Mouse (Mus musculus) layer of hippocampus, postnatal 10 days (tissue): ENCODE measurements around the gene Asb7. TPM values are rescaled to one million over a fixed set of nuclear protein-coding genes. Genes with fewer than 3 reads are reported as not detected.

ENCODE experiments used
- DNase-seq, 2 experiments: peaks; one replicate each; pipeline ENCODE4 v3.0.0; 2021; ENCODE audit warnings: low spot score in 2 of 2
- long read RNA-seq: library from polyadenylated mRNA; stranded (forward); transcript quantifications from one replicate; pipeline ENCODE4 v2.0.0, GENCODE M21; 2023
- total RNA-seq, 2 experiments: library from RNA; stranded (reverse); gene quantifications; 2 replicates each; pipeline ENCODE4 v1.2.3; 2021

Asb7 gene
- total RNA-seq = 10 to 100 TPM; 17.9 to 19.9 TPM
- long read RNA-seq, full-length matches to known transcripts = 2 of 15 reads
- long read RNA-seq, partial matches to known transcripts = 0 of 15 reads
- long read RNA-seq, other reads (novel, unspliced or antisense) = 13 of 15 reads

GRCm38 (mm10) chr7:66689294-66689619 lies at the start of gene Asb7:
TSS of gene Asb7 (minus strand) at chr7:66689596.
- DNase-seq = no peak

- no peak for DNase-seq
These were observed 48.0 kb upstream of the Asb7 start for GRCm38 (mm10) chr7:66737418-66737817.

GRCm38 (mm10) chr7:66734993-66735392 lies 45.6 kb upstream of the Asb7 start:
- DNase-seq = no peak

- DNase-seq = no peak
These were observed 45.1 kb upstream of the Asb7 start for GRCm38 (mm10) chr7:66734466-66734865.

GRCm38 (mm10) chr7:66733882-66734281 lies 44.5 kb upstream of the Asb7 start:
- DNase-seq = no peak

DNA sequence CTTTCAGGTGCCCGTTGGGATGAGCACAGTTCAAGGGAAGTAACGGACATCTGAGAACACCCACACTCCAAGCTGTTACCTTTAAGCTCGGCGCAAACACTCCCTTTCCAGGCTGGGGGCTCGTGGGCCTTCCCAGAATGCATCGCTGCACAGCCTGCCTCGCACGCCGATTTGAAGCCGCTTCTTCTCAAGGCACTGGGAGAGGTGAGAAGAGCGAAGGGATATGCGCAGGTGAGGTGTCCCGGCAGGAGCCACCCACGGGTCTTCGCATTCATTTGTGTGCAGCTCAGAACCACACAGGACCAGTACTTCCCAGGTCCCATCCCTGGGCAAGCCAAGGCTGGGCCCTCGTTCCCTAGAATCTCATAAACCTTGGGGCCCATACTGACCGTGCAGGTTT lies 44.0 kb upstream of the Asb7 start:
- no peak for DNase-seq

- no peak for DNase-seq
These were observed 39.8 kb upstream of the Asb7 start for GRCm38 (mm10) chr7:66729232-66729631.

DNA sequence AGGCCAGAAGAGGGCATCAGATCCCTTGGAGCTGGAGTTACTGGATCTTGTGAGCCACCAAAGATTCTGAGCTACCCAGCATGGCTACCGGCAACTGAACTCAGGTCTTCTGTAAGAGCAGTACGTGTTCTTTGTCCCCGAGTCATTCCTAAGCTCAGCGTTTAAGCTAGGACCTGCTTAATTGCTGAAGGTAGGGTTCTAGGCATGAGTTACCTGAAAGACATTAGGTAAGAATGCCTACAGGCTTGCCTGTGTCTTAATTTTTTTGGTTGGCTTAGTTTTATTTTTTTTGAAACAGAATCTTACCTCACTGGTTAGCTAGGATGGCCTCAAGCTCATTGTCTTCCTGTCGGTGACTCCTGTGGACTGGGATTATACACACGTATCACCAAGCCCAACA lies 38.7 kb upstream of the Asb7 start:
- no peak for DNase-seq

GRCm38 (mm10) chr7:66724954-66725353 lies 35.6 kb upstream of the Asb7 start:
- DNase-seq = no peak

DNA sequence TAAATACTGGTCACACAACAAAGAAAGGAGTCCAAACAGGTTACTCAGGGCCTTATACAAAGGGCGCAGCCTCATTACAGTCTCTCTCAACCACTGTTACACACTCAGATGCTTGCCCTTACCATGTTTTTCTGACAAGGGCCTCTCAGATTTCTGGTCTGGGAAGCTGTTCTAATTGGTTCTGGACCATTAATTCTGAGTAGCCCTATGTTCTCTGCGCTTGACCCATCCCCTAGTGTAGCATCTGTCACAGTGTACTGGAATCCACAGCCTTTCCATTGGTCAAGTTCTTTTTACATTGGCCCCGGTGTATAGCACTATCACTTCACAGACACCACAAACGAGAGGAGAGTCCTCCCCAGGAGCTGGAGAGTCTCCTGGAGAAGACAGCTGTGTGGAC lies 35.1 kb upstream of the Asb7 start:
- no peak for DNase-seq

DNA sequence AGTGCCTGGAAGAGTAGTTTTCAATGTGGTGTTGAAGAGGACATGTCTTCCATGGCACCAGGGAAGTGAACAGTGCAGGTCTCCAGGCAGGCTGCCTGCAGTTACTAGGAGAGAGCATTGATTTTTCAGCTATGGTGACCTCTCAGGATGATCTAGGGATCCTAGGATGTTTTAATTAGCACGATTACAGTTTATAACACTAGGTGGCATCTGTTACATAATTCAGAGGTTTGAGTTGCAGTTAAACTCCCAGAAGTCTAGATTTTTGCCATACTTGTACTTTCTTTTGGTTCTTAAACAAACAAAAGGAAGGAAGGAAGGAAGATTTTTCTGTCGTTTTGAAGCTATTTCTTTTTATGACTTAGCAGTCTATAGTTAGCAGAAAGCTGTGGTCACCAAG lies 21.8 kb upstream of the Asb7 start:
- DNase-seq = no peak

DNA sequence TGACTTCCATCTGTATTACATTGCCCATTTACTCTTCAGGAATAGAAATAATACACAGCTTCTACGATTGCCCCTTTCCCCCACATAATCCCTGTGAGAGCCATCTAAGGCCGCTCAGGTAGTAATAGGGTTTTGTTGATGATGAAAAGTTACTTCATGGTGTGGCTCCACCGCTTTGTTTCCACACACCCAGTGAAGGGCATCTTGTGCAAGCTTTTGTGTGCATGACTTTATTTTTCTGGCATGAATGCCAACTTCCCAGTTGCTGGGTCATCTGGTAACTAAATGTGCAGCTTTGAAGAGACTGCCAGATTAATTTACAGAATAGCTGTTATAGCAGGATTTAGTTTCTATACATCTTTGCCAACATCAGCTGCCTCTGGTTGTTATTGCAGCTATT lies 15.2 kb upstream of the Asb7 start:
- no peak for DNase-seq

DNA sequence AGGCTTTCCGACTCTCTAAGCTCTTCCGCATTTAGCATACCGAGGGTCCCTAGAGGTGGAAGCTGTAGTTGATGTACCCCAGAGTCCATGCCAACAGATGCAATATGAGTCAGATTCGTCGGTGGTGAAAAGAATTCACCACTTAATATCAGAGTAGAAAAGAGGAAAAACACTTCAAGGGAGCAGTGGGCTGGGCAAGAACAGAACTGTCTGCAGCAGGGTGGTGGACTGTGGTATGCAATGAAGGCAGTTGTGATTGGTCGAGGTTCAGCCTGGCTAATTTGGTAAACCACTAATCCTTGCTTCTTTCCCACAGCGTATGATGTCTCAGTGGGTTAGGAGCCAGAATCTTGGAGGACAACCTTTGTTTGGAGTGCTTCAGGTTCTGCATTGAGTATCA lies 13.3 kb upstream of the Asb7 start:
- DNase-seq = no peak

- DNase-seq = no peak
These were observed 5.1 kb upstream of the Asb7 start for GRCm38 (mm10) chr7:66694467-66694866.

- DNase-seq = peak; percentile 98
These were observed 394 bp upstream of the Asb7 start, which contains the start of gene Lins1 for GRCm38 (mm10) chr7:66689620-66690360. TSS of gene Lins1 (plus strand) at chr7:66689889.

DNA sequence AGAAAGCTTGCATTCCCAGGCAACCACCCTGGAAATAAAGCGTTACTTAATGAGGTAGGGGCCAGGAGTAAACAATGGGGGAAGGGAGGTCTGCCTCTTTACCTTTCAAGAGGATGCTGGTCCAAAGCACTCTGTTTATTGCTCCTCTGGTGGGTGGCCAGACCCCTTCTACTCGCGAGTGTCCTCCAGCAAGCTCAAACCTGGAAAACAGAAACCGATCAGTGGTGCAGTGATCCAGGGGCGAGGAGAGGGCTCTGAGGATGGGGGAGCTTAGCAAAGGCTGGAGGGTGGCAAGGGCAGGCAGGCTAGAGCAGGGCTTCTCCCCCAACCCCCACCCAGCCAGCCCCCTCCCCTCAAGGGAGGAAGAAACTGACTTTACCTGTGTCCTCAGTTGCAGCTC lies 675 bp downstream of the Asb7 start:
- peak in 1 of 2 experiments; percentile 8 for DNase-seq

GRCm38 (mm10) chr7:66682119-66682863 lies 7.1 kb downstream of the Asb7 start:
- DNase-seq = no peak

GRCm38 (mm10) chr7:66675800-66676199 lies 13.6 kb downstream of the Asb7 start:
- no peak for DNase-seq

DNA sequence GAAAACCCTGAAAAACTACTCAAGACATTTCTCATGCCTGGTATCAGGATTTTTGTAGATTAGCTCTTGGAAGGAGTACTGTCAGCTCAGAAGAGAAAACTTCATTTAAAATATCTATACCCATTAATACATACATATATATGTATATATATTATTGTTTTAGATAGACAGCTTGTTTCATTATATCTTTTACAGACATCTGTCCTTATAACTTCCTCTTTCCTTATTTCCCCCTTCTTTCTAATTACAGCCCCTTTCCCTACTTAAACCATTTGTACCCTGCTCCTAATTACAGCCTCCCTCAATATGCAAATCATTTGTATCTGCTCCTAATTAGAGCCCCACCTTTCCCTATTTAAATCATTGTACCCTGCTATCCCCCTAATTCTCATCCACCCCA lies 22.3 kb downstream of the Asb7 start:
- DNase-seq = no peak

DNA sequence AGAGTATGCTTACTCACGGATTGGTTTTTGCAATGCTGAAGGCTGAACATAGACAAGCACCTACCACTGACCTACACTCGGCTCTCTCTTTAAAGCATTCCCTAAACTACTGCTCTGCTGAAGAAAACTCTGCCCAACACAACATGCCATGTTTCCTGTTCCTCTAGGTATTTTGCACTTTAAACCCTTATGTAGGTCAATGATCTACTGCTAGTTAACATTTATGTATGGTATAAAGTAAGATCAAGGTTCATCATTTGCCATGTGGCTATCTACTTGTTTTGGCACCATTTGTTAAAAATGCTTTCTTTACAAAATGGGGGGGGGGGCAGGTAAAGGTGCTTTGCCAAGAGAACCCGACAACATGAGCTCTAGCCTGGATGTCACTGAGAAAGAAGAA lies 25.8 kb downstream of the Asb7 start:
- DNase-seq = no peak

GRCm38 (mm10) chr7:66661572-66661971 lies 27.8 kb downstream of the Asb7 start:
- DNase-seq = peak; percentile 87 to 88

- no peak for DNase-seq
These were observed 28.4 kb downstream of the Asb7 start for GRCm38 (mm10) chr7:66660972-66661371.

GRCm38 (mm10) chr7:66660291-66660690 lies 29.1 kb downstream of the Asb7 start:
- DNase-seq = no peak
